Mouse (Mus musculus) heart, adult 2 months (tissue): ENCODE data around the gene Rhebl1.

Source experiments
- EP300 ChIP-seq: fragments of 200-500 bp; IDR thresholded peaks from 2 replicates; pipeline ENCODE4 v1.6.1; 2011; ENCODE audit warnings: low read depth, low read length, control low read depth; ENCODE audit not compliant: insufficient read depth
- POLR2A ChIP-seq: fragments of 200-500 bp; IDR thresholded peaks from 2 replicates; pipeline ENCODE4 v1.6.1; 2011; ENCODE audit warnings: mild to moderate bottlenecking, low read depth, low read length, control low read depth; ENCODE audit not compliant: insufficient read depth

DNA sequence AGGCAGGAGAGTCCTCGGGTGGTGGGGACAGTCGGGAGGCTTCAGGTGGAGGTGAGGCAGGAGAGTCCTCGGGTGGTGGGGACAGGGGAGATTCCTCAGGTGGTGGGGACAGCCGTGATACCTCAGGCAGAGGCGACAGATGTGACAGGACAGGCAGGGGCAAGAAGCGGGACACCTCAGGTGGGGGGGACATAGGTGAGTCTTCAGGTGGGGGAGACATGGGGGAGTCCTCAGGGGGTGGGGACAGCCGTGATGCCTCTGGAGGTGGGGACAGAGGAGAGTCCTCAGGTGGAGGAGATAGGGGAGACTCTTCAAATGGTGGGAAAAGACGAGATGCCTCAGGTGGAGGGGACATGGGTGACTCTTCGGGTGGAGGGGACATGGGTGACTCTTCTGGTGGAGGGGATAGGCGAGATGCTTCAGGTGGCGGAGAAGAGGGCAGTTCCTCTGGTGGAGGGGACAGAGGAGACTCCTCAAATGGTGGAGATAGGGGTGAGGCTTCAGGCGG is 30.8 kb downstream of the Rhebl1 start:
- TF ChIP-seq POLR2A: no peak
- no peak for TF ChIP-seq EP300
